Mouse (Mus musculus) myocyte (in vitro differentiated cells): ENCODE data around the gene Znrf1. TPM values are rescaled to one million over a fixed set of nuclear protein-coding genes. Genes with fewer than 3 reads are reported as not detected.

Source experiments
- H3K27me3 ChIP-seq: one replicate; pipeline ENCODE4 v1.6.1; 2011; ENCODE audit not compliant: control insufficient read depth, insufficient read depth, insufficient read length
- H3K36me3 ChIP-seq: one replicate; pipeline ENCODE4 v1.6.1; 2011; ENCODE audit not compliant: control insufficient read depth, insufficient read depth
- H3K4me2 ChIP-seq: one replicate; pipeline ENCODE4 v1.6.1; 2011; ENCODE audit warnings: low read depth, control low read depth
- H3K4me3 ChIP-seq: one replicate; pipeline ENCODE4 v1.5.1; 2011; ENCODE audit warnings: mild to moderate bottlenecking, control low read depth, moderate library complexity
- H3K79me2 ChIP-seq: one replicate; pipeline ENCODE4 v1.6.1; 2011; ENCODE audit not compliant: control insufficient read depth, insufficient read depth
- H3ac ChIP-seq: one replicate; pipeline ENCODE4 v1.6.1; 2011; ENCODE audit not compliant: control insufficient read depth, insufficient read length
- CEBPB ChIP-seq: IDR thresholded peaks from 2 replicates; pipeline ENCODE4 v1.6.1; 2011; ENCODE audit warnings: mild to moderate bottlenecking, moderate library complexity; ENCODE audit not compliant: poor library complexity, insufficient read depth, severe bottlenecking
- E2F4 ChIP-seq: IDR thresholded peaks from one replicate; pipeline ENCODE4 v1.6.1; 2011; ENCODE audit warnings: mild to moderate bottlenecking, control low read depth, moderate library complexity; ENCODE audit not compliant: insufficient read depth
- MAX ChIP-seq: IDR thresholded peaks from one replicate; pipeline ENCODE4 v1.6.1; 2011; ENCODE audit warnings: low read depth, mild to moderate bottlenecking, control low read depth
- MYOD1 ChIP-seq, 3 experiments: IDR thresholded peaks; one replicate each; pipeline ENCODE4 v1.6.1; 2011; ENCODE audit warnings: control low read depth in 2 of 3, low read depth in 2 of 3, mild to moderate bottlenecking in 2 of 3, moderate library complexity in 1 of 3; ENCODE audit not compliant: insufficient read length in 2 of 3, control insufficient read depth in 1 of 3
- MYOG ChIP-seq, 3 experiments: IDR thresholded peaks; one replicate each; pipeline ENCODE4 v1.6.1; 2011; ENCODE audit warnings: control low read depth in 2 of 3, low read depth in 2 of 3, mild to moderate bottlenecking in 2 of 3; ENCODE audit not compliant: insufficient read length in 2 of 3, control insufficient read depth in 1 of 3, insufficient read depth in 1 of 3
- POLR2A ChIP-seq: IDR thresholded peaks from one replicate; pipeline ENCODE4 v1.6.1; 2011; ENCODE audit warnings: low read depth, mild to moderate bottlenecking, control low read depth, moderate library complexity; ENCODE audit not compliant: insufficient read length
- POLR2AphosphoS2 ChIP-seq: IDR thresholded peaks from one replicate; pipeline ENCODE4 v1.6.1; 2011; ENCODE audit warnings: low read depth, control low read depth; ENCODE audit not compliant: insufficient read length
- REST ChIP-seq: IDR thresholded peaks from one replicate; pipeline ENCODE4 v1.6.1; 2011; ENCODE audit warnings: mild to moderate bottlenecking, control low read depth, moderate library complexity; ENCODE audit not compliant: insufficient read depth, insufficient read length
- SRF ChIP-seq: IDR thresholded peaks from one replicate; pipeline ENCODE4 v1.6.1; 2011; ENCODE audit warnings: low read depth; ENCODE audit not compliant: control insufficient read depth, insufficient read length
- TCF12 ChIP-seq: IDR thresholded peaks from one replicate; pipeline ENCODE4 v1.6.1; 2011; ENCODE audit warnings: mild to moderate bottlenecking, control low read depth; ENCODE audit not compliant: poor library complexity, insufficient read depth, severe bottlenecking
- TCF3 ChIP-seq: IDR thresholded peaks from one replicate; pipeline ENCODE4 v1.6.1; 2011; ENCODE audit warnings: low read depth, control low read depth; ENCODE audit not compliant: insufficient read length
- USF1 ChIP-seq: IDR thresholded peaks from one replicate; pipeline ENCODE4 v1.6.1; 2011; ENCODE audit warnings: low read depth, mild to moderate bottlenecking, control low read depth, moderate library complexity
- polyA plus RNA-seq: library from polyadenylated mRNA; unstranded; fragments of >200 nt; fragmentation: generic; extraction: Trizol; gene quantifications from one replicate; pipeline ENCODE4 v1.2.1, GENCODE M21; 2012; ENCODE audit warnings: missing spikeins

The Znrf1 gene
- polyA plus RNA-seq, 1 experiment = 39.2 TPM

GRCm38 (mm10) chr8:111628401-111628800 is 92.5 kb downstream of the Znrf1 start:
- no peak for TF ChIP-seq MYOD1 (IDR thresholded peaks at IDR 0.05; ENCODE audit: control insufficient read depth in 1 of 3, insufficient read length in 2 of 3, low read depth in 2 of 3)
- no peak for TF ChIP-seq TCF12
- no peak for TF ChIP-seq POLR2A
- TF ChIP-seq POLR2AphosphoS2 = no peak
- no peak for TF ChIP-seq SRF
- no peak for TF ChIP-seq REST
- TF ChIP-seq E2F4 = no peak
- no peak for TF ChIP-seq MYOG (IDR thresholded peaks at IDR 0.05; ENCODE audit: control insufficient read depth in 1 of 3, insufficient read depth in 1 of 3, insufficient read length in 2 of 3, low read depth in 2 of 3)
- no peak for TF ChIP-seq USF1
- no peak for TF ChIP-seq TCF3
- no peak for TF ChIP-seq CEBPB
- no peak for TF ChIP-seq MAX
- Histone ChIP-seq H3ac (no peak overlapping the region), H3K36me3 (no peaks in the 10 kb centered on the region), H3K27me3 (no peaks in the 10 kb centered on the region), H3K79me2 (no peaks in the 10 kb centered on the region), H3K4me3 (no peak overlapping the region), H3K4me2 (no peak overlapping the region)

GRCm38 (mm10) chr8:111628894-111629501 is 93.1 kb downstream of the Znrf1 start:
- Histone ChIP-seq H3K79me2 (no peaks in the 10 kb centered on the region), H3K4me3 (no peak overlapping the region), H3K27me3 (no peaks in the 10 kb centered on the region), H3K36me3 (no peaks in the 10 kb centered on the region), H3K4me2 (no peak overlapping the region), H3ac (no peak overlapping the region)
- TF ChIP-seq MYOD1 (IDR thresholded peaks at IDR 0.05; ENCODE audit: control insufficient read depth in 1 of 3, insufficient read length in 2 of 3, low read depth in 2 of 3) (no peak), POLR2AphosphoS2 (no peak), POLR2A (no peak), MAX (no peak), SRF (no peak), E2F4 (no peak), TCF12 (no peak), USF1 (no peak), CEBPB (no peak), MYOG (IDR thresholded peaks at IDR 0.05; ENCODE audit: control insufficient read depth in 1 of 3, insufficient read depth in 1 of 3, insufficient read length in 2 of 3, low read depth in 2 of 3) (no peak), TCF3 (no peak), REST (no peak)

DNA sequence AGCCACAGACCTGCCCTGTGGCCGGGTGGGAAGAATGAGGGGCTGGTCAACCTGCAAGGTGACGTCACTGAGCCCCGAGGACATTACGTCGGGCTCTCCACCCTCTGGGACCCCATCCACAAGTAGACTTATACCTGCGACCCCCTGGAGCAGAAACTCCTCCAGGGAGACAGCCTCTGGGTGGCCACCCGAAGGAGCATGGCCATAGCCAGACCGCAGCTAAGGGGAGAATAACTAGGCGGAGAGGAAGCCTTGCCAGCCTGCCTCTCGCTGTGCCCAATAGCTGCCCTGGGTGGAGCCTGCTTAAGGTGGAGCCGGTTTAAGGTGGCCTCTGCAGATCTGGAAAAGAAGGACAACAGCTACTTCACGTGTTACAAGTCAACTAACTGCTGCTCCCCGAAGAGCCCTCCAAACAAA is 94.2 kb downstream of the Znrf1 start, which contains the start of gene Ldhd:
Gene Ldhd (minus strand): TSS at position 270 of the 417 bp plus-strand sequence.
- no peaks in the 10 kb centered on the region for H3K27me3 ChIP-seq
- H3K4me3 ChIP-seq = no peak within 1 kb of the TSS
- H3K79me2 ChIP-seq = no peaks in the 10 kb centered on the region

DNA sequence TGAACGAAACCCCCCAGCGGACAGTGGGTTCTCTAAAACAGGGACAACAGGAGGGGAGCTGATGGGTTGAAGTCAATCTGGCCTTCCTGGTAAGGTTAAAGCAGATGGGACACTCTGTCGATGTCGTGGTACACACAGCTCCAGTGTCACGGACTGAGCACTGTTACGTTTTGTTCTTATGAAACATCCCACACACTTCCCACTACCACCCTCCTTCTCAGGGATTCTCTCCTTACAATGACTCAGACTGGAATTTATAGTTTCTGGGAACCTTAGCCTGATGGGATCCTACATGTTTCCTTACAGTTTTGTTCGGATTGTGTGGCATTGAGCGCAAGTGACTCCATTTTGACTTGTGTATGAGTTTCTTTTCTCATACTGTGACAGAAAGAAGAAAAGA is 95.7 kb downstream of the Znrf1 start:
- Histone ChIP-seq H3ac (no peak overlapping the region), H3K27me3 (no peaks in the 10 kb centered on the region), H3K4me2 (no peak overlapping the region), H3K36me3 (no peaks in the 10 kb centered on the region), H3K4me3 (no peak overlapping the region), H3K79me2 (no peaks in the 10 kb centered on the region)
- TF ChIP-seq REST (no peak), TCF12 (no peak), POLR2AphosphoS2 (no peak), MAX (no peak), USF1 (no peak)

More for the DNA sequence above, 94.2 kb downstream of the Znrf1 start, which contains the start of gene Ldhd:
- no peak within 1 kb of the TSS for H3ac ChIP-seq
- TF ChIP-seq POLR2A (no peak), TCF3 (no peak), MAX (no peak), USF1 (no peak)
- no peak within 1 kb of the TSS for H3K4me2 ChIP-seq
- no peaks in the 10 kb centered on the region for H3K36me3 ChIP-seq

DNA sequence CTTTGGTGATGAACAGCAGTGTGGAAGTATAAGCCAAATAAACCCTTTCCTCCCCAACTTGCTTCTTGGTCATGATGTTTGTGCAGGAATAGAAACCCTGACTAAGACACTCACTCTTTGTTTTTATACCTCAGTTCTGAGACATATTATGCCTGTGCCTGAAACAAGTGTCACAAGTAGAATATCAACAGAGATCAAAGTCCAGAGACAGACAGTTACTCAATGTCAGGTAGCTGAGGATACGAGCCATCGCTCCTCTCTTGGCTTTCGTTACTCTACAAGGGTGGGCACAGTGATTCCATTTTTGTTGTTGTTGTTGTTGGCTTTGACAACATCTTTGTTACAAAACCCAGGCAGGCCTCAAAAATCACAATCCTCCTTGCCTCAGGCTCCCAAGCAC is 97.1 kb downstream of the Znrf1 start:
- Histone ChIP-seq H3K79me2 (no peaks in the 10 kb centered on the region), H3K27me3 (no peaks in the 10 kb centered on the region), H3K4me3 (no peak overlapping the region), H3K36me3 (no peaks in the 10 kb centered on the region), H3ac (no peak overlapping the region), H3K4me2 (no peak overlapping the region)
- TF ChIP-seq MAX (no peak), POLR2A (no peak), MYOG (IDR thresholded peaks at IDR 0.05; ENCODE audit: control insufficient read depth in 1 of 3, insufficient read depth in 1 of 3, insufficient read length in 2 of 3, low read depth in 2 of 3) (no peak), REST (no peak), E2F4 (no peak), CEBPB (no peak), USF1 (no peak), POLR2AphosphoS2 (no peak), TCF3 (no peak), SRF (no peak), MYOD1 (IDR thresholded peaks at IDR 0.05; ENCODE audit: control insufficient read depth in 1 of 3, insufficient read length in 2 of 3, low read depth in 2 of 3) (no peak)
